Mouse (Mus musculus): ENCODE measurements around the gene Yrdc.

- TF ChIP-seq CTCF (IDR thresholded peaks at IDR 0.05; ENCODE audit: borderline replicate concordance, control insufficient read depth, extremely low read depth, insufficient read depth, low read length, poor library complexity) (no peak), POLR2A (IDR thresholded peaks at IDR 0.05; ENCODE audit: control insufficient read depth, extremely low read depth, insufficient read depth, low read length, poor library complexity) (no peak)
Observed at GRCm38 (mm10) chr4:124838035-124838700, 12.3 kb upstream of the Yrdc start.
